Mouse (Mus musculus) megakaryocyte, adult 5-6 weeks (primary cell): Measurements from ENCODE around the gene Prkce. TPM values are rescaled to one million over a fixed set of nuclear protein-coding genes. Genes with fewer than 3 reads are reported as not detected.

Experiments used
- ATAC-seq: 2 replicates; pipeline ENCODE4 v1.8.0; 2016; ENCODE audit warnings: mild to moderate bottlenecking, inconsistent platforms; ENCODE audit not compliant: poor library complexity, severe bottlenecking
- total RNA-seq, 2 experiments: library from RNA; stranded (forward) in 1 of 2; stranded (reverse) in 1 of 2; fragments of 153-499, 151-499 nt in 1 of 2; fragments of 221-1000, 200-1000 nt in 1 of 2; gene quantifications; 2 replicates each; pipeline versions ENCODE4 v1.2.3 to v1.2.4; 2015 to 2017

Prkce gene
- total RNA-seq, 2 experiments from 2014 or later, result 3.5 to 8.1 TPM

GRCm38 (mm10) chr17:86592991-86593586, 425.5 kb downstream of the Prkce start:
- no peak for ATAC-seq

GRCm38 (mm10) chr17:86595526-86595925, 427.9 kb downstream of the Prkce start:
- no peak for ATAC-seq

- ATAC-seq, result no peak
These were observed 433.5 kb downstream of the Prkce start for GRCm38 (mm10) chr17:86601116-86601515.

- ATAC-seq, result no peak
These were observed 434.3 kb downstream of the Prkce start for GRCm38 (mm10) chr17:86601901-86602300.

- ATAC-seq, result no peak
These were observed 436.4 kb downstream of the Prkce start for GRCm38 (mm10) chr17:86603848-86604444.

GRCm38 (mm10) chr17:86607981-86608380, 440.4 kb downstream of the Prkce start:
- ATAC-seq, result no peak

- no peak for ATAC-seq
These were observed 442.8 kb downstream of the Prkce start for GRCm38 (mm10) chr17:86610271-86610969.

- ATAC-seq, result no peak
These were observed 444.2 kb downstream of the Prkce start for GRCm38 (mm10) chr17:86611772-86612171.

- no peak for ATAC-seq
These were observed 448.2 kb downstream of the Prkce start for GRCm38 (mm10) chr17:86615592-86616291.

GRCm38 (mm10) chr17:86617570-86618237, 450.1 kb downstream of the Prkce start:
- no peak for ATAC-seq

GRCm38 (mm10) chr17:86618431-86618861, 450.9 kb downstream of the Prkce start:
- no peak for ATAC-seq

- no peak for ATAC-seq
These were observed 455.3 kb downstream of the Prkce start for GRCm38 (mm10) chr17:86622862-86623261.

- ATAC-seq, result no peak
These were observed 458.9 kb downstream of the Prkce start for GRCm38 (mm10) chr17:86626523-86626922.

GRCm38 (mm10) chr17:86633131-86633530, 465.5 kb downstream of the Prkce start:
- no peak for ATAC-seq

- ATAC-seq, result no peak
These were observed 469.7 kb downstream of the Prkce start for GRCm38 (mm10) chr17:86637311-86637710.

- ATAC-seq, result no peak
These were observed 471.7 kb downstream of the Prkce start for GRCm38 (mm10) chr17:86639279-86639678.

- no peak for ATAC-seq
These were observed 479.6 kb downstream of the Prkce start for GRCm38 (mm10) chr17:86647226-86647625.

- no peak for ATAC-seq
These were observed 481.4 kb downstream of the Prkce start for GRCm38 (mm10) chr17:86648856-86649435.

GRCm38 (mm10) chr17:86650241-86650640, 482.7 kb downstream of the Prkce start:
- ATAC-seq, result no peak

- ATAC-seq, result no peak
These were observed 483.5 kb downstream of the Prkce start for GRCm38 (mm10) chr17:86651091-86651490.

- ATAC-seq, result no peak
These were observed 485.2 kb downstream of the Prkce start for GRCm38 (mm10) chr17:86652751-86653150.
